Mouse (Mus musculus): ENCODE results near the gene Gm37419.

Gm37419 gene

GRCm38 (mm10) chr16:23997912-23998311 is 9.6 kb downstream of the Gm37419 start:
- DNase-seq = no peak

GRCm38 (mm10) chr16:24005928-24006327 is 17.6 kb downstream of the Gm37419 start:
- no peak for DNase-seq

GRCm38 (mm10) chr16:24009891-24010290 is 21.6 kb downstream of the Gm37419 start:
- DNase-seq = no peak

- DNase-seq = peak; percentile 41
These were observed 23.0 kb downstream of the Gm37419 start for GRCm38 (mm10) chr16:24011306-24011705.

GRCm38 (mm10) chr16:24012066-24012465 is 23.8 kb downstream of the Gm37419 start:
- DNase-seq = no peak

- DNase-seq = no peak
These were observed 26.1 kb downstream of the Gm37419 start for GRCm38 (mm10) chr16:24014378-24014777.

- no peak for DNase-seq
These were observed 28.0 kb downstream of the Gm37419 start for GRCm38 (mm10) chr16:24016273-24016672.

GRCm38 (mm10) chr16:24016742-24017141 is 28.5 kb downstream of the Gm37419 start:
- no peak for DNase-seq

GRCm38 (mm10) chr16:24021722-24022121 is 33.4 kb downstream of the Gm37419 start:
- DNase-seq = no peak

- no peak for DNase-seq
These were observed 34.3 kb downstream of the Gm37419 start for GRCm38 (mm10) chr16:24022605-24023004.

GRCm38 (mm10) chr16:24025442-24025841 is 37.2 kb downstream of the Gm37419 start:
- DNase-seq = no peak

- no peak for DNase-seq
These were observed 41.8 kb downstream of the Gm37419 start for GRCm38 (mm10) chr16:24029965-24030672.

- DNase-seq = no peak
These were observed 45.0 kb downstream of the Gm37419 start for GRCm38 (mm10) chr16:24033259-24033658.

GRCm38 (mm10) chr16:24034450-24034849 is 46.2 kb downstream of the Gm37419 start:
- DNase-seq = no peak

- DNase-seq = no peak
These were observed 47.5 kb downstream of the Gm37419 start for GRCm38 (mm10) chr16:24035767-24036166.

- DNase-seq = no peak
These were observed 48.1 kb downstream of the Gm37419 start for GRCm38 (mm10) chr16:24036398-24036797.
